Mouse (Mus musculus) MEL (cell line): ENCODE results near the gene Ern1. TPM values are rescaled to one million over a fixed set of nuclear protein-coding genes. Genes with fewer than 3 reads are reported as not detected.

Experiments used
- DNase-seq: peaks from one replicate; pipeline ENCODE4 v3.0.0; 2011; ENCODE audit warnings: low read depth, low spot score
- H3K27ac ChIP-seq: 2 replicates; pipeline ENCODE4 v1.5.1; 2012; ENCODE audit warnings: low read depth, mild to moderate bottlenecking, control low read depth, low read length, moderate library complexity; ENCODE audit not compliant: control insufficient read depth
- H3K27me3 ChIP-seq, 2 experiments: fragments of 150-350 bp in 1 of 2; sonication (generic) in 1 of 2; 2 replicates each; pipeline ENCODE4 v1.6.1; 2012; ENCODE audit warnings: low read length in 2 of 2, mild to moderate bottlenecking in 2 of 2, improper control_type of control experiment in 1 of 2, moderate library complexity in 1 of 2; ENCODE audit not compliant: insufficient read depth in 2 of 2, control insufficient read depth in 1 of 2
- H3K36me3 ChIP-seq, 2 experiments: 2 replicates each; pipeline ENCODE4 v1.6.1; 2012 to 2014; ENCODE audit warnings: low read length in 2 of 2, improper control_type of control experiment in 1 of 2, inconsistent platforms in 1 of 2, mild to moderate bottlenecking in 1 of 2; ENCODE audit not compliant: insufficient read depth in 2 of 2, control insufficient read depth in 1 of 2
- H3K4me1 ChIP-seq, 2 experiments: fragments of 150-350 bp in 1 of 2; sonication (generic) in 1 of 2; 2 replicates each; pipeline ENCODE4 v1.6.1; 2012; ENCODE audit warnings: low read length in 2 of 2, improper control_type of control experiment in 1 of 2, mild to moderate bottlenecking in 1 of 2; ENCODE audit not compliant: insufficient read depth in 2 of 2, control insufficient read depth in 1 of 2
- H3K4me3 ChIP-seq, 2 experiments: fragments of 150-350 bp in 1 of 2; sonication (generic) in 1 of 2; 2 replicates each; pipeline ENCODE4 v1.5.1; 2012; ENCODE audit warnings: low read depth in 2 of 2, low read length in 2 of 2, mild to moderate bottlenecking in 2 of 2, moderate library complexity in 2 of 2, control low read depth in 1 of 2, improper control_type of control experiment in 1 of 2; ENCODE audit not compliant: control insufficient read depth in 1 of 2, insufficient read depth in 1 of 2
- H3K79me2 ChIP-seq: 2 replicates; pipeline ENCODE4 v1.6.1; 2012; ENCODE audit warnings: mild to moderate bottlenecking, low read length, moderate library complexity; ENCODE audit not compliant: control insufficient read depth, poor library complexity, insufficient read depth
- H3K9ac ChIP-seq: 2 replicates; pipeline ENCODE4 v1.6.1; 2012; ENCODE audit warnings: low read depth, mild to moderate bottlenecking, control low read depth, low read length, moderate library complexity; ENCODE audit not compliant: control insufficient read depth, poor library complexity, severe bottlenecking
- H3K9me3 ChIP-seq: fragments of 150-350 bp; sonication (generic); replicated peaks from 2 replicates; pipeline ENCODE4 v1.6.1; 2012; ENCODE audit warnings: mild to moderate bottlenecking, low read length, improper control_type of control experiment, moderate library complexity; ENCODE audit not compliant: insufficient read depth
- CHD1 ChIP-seq: IDR thresholded peaks from 2 replicates; pipeline ENCODE4 v1.6.1; 2012; ENCODE audit warnings: low read depth, mild to moderate bottlenecking, inconsistent platforms, low read length, improper control_type of control experiment
- CHD2 ChIP-seq: IDR thresholded peaks from 2 replicates; pipeline ENCODE4 v1.6.1; 2011; ENCODE audit warnings: low read length, improper control_type of control experiment
- ELF1 ChIP-seq: IDR thresholded peaks from 2 replicates; pipeline ENCODE4 v1.6.1; 2014; ENCODE audit warnings: low read depth, mild to moderate bottlenecking, inconsistent platforms, low read length, improper control_type of control experiment, moderate library complexity
- EP300 ChIP-seq, 2 experiments: IDR thresholded peaks; 2 replicates each; pipeline ENCODE4 v1.6.1; 2011; ENCODE audit warnings: improper control_type of control experiment in 2 of 2, low read length in 2 of 2, low read depth in 1 of 2, mild to moderate bottlenecking in 1 of 2
- ETS1 ChIP-seq: IDR thresholded peaks from 2 replicates; pipeline ENCODE4 v1.6.1; 2012; ENCODE audit warnings: low read depth, mild to moderate bottlenecking, inconsistent platforms, low read length, improper control_type of control experiment, moderate library complexity
- GABPA ChIP-seq: IDR thresholded peaks from 2 replicates; pipeline ENCODE4 v1.6.1; 2012; ENCODE audit warnings: low read depth, mild to moderate bottlenecking, inconsistent platforms, low read length, improper control_type of control experiment, moderate library complexity
- GATA1 ChIP-seq: IDR thresholded peaks from 2 replicates; pipeline ENCODE4 v1.6.1; 2011; ENCODE audit warnings: low read depth, low read length, improper control_type of control experiment
- HCFC1 ChIP-seq: IDR thresholded peaks from 2 replicates; pipeline ENCODE4 v1.6.1; 2012; ENCODE audit warnings: low read depth, mild to moderate bottlenecking, inconsistent platforms, low read length, improper control_type of control experiment, moderate library complexity
- JUND ChIP-seq: IDR thresholded peaks from 2 replicates; pipeline ENCODE4 v1.6.1; 2011; ENCODE audit warnings: low read depth, mild to moderate bottlenecking, improper control_type of control experiment, low read length
- KAT2A ChIP-seq: conservative IDR thresholded peaks from 2 replicates; pipeline ENCODE4 v1.6.1; 2012; ENCODE audit warnings: low read depth, low read length, improper control_type of control experiment, inconsistent platforms
- MAX ChIP-seq: IDR thresholded peaks from 2 replicates; pipeline ENCODE4 v1.6.1; 2011; ENCODE audit warnings: low read length, improper control_type of control experiment
- MAZ ChIP-seq: IDR thresholded peaks from 2 replicates; pipeline ENCODE4 v1.6.1; 2012; ENCODE audit warnings: low read depth, mild to moderate bottlenecking, inconsistent platforms, low read length, improper control_type of control experiment
- MEF2A ChIP-seq: IDR thresholded peaks from 2 replicates; pipeline ENCODE4 v1.6.1; 2014; ENCODE audit warnings: low read depth, mild to moderate bottlenecking, inconsistent platforms, low read length, improper control_type of control experiment; ENCODE audit not compliant: poor library complexity, insufficient replicate concordance, severe bottlenecking; ENCODE audit errors: extremely low read depth
- MXI1 ChIP-seq: IDR thresholded peaks from 2 replicates; pipeline ENCODE4 v1.6.1; 2011; ENCODE audit warnings: mild to moderate bottlenecking, low read depth, low read length, improper control_type of control experiment
- MYB ChIP-seq: IDR thresholded peaks from 2 replicates; pipeline ENCODE4 v1.6.1; 2011; ENCODE audit warnings: mild to moderate bottlenecking, low read depth, low read length, improper control_type of control experiment
- MYC ChIP-seq: IDR thresholded peaks from 2 replicates; pipeline ENCODE4 v1.6.1; 2011; ENCODE audit warnings: low read depth, mild to moderate bottlenecking, low read length, improper control_type of control experiment, moderate library complexity
- NELFE ChIP-seq: IDR thresholded peaks from 2 replicates; pipeline ENCODE4 v1.6.1; 2011; ENCODE audit warnings: low read depth, low read length, improper control_type of control experiment
- POLR2A ChIP-seq, 2 experiments: IDR thresholded peaks; 2 replicates each; pipeline ENCODE4 v1.6.1; 2011 to 2012; ENCODE audit warnings: low read length in 2 of 2, mild to moderate bottlenecking in 2 of 2, control low read depth in 1 of 2, improper control_type of control experiment in 1 of 2, low read depth in 1 of 2, moderate library complexity in 1 of 2; ENCODE audit not compliant: control insufficient read depth in 1 of 2, insufficient read depth in 1 of 2, poor library complexity in 1 of 2
- POLR2AphosphoS2 ChIP-seq: IDR thresholded peaks from 2 replicates; pipeline ENCODE4 v1.6.1; 2011; ENCODE audit warnings: low read length, improper control_type of control experiment
- POLR2AphosphoS5 ChIP-seq: IDR thresholded peaks from 2 replicates; pipeline ENCODE4 v1.6.1; 2012; ENCODE audit warnings: low read depth, borderline replicate concordance, mild to moderate bottlenecking, inconsistent platforms, low read length, moderate library complexity, mixed read lengths
- RCOR1 ChIP-seq: IDR thresholded peaks from 2 replicates; pipeline ENCODE4 v1.6.1; 2012; ENCODE audit warnings: low read depth, mild to moderate bottlenecking, inconsistent platforms, low read length, improper control_type of control experiment
- SIN3A ChIP-seq: IDR thresholded peaks from 2 replicates; pipeline ENCODE4 v1.6.1; 2012; ENCODE audit warnings: low read length, improper control_type of control experiment, inconsistent platforms
- SMC3 ChIP-seq: IDR thresholded peaks from 2 replicates; pipeline ENCODE4 v1.6.1; 2011; ENCODE audit warnings: low read depth, low read length, improper control_type of control experiment
- TBP ChIP-seq: IDR thresholded peaks from 2 replicates; pipeline ENCODE4 v1.8.0; 2011; ENCODE audit warnings: low read depth, low read length, improper control_type of control experiment
- TCF12 ChIP-seq: IDR thresholded peaks from 2 replicates; pipeline ENCODE4 v1.6.1; 2014; ENCODE audit warnings: low read depth, mild to moderate bottlenecking, inconsistent platforms, low read length, improper control_type of control experiment, moderate library complexity
- UBTF ChIP-seq: IDR thresholded peaks from 2 replicates; pipeline ENCODE4 v1.6.1; 2012; ENCODE audit warnings: low read depth, mild to moderate bottlenecking, inconsistent platforms, low read length, improper control_type of control experiment, moderate library complexity, borderline replicate concordance; ENCODE audit not compliant: insufficient read depth
- USF1 ChIP-seq: IDR thresholded peaks from 2 replicates; pipeline ENCODE4 v1.6.1; 2014; ENCODE audit warnings: low read depth, mild to moderate bottlenecking, inconsistent platforms, low read length, improper control_type of control experiment, moderate library complexity
- USF2 ChIP-seq, 2 experiments: IDR thresholded peaks; 2 replicates each; pipeline ENCODE4 v1.6.1; 2011 to 2012; ENCODE audit warnings: improper control_type of control experiment in 2 of 2, low read length in 2 of 2, borderline replicate concordance in 1 of 2, inconsistent platforms in 1 of 2, low read depth in 1 of 2, mild to moderate bottlenecking in 1 of 2; ENCODE audit not compliant: insufficient read depth in 1 of 2
- ZC3H11A ChIP-seq: IDR thresholded peaks from 2 replicates; pipeline ENCODE4 v1.6.1; 2012; ENCODE audit warnings: low read depth, mild to moderate bottlenecking, inconsistent platforms, low read length, improper control_type of control experiment
- ZMIZ1 ChIP-seq: IDR thresholded peaks from 2 replicates; pipeline ENCODE4 v1.6.1; 2012; ENCODE audit warnings: low read depth, mild to moderate bottlenecking, inconsistent platforms, low read length, improper control_type of control experiment, moderate library complexity
- polyA plus RNA-seq, 2 experiments: library from polyadenylated mRNA; stranded (reverse) in 1 of 2; unstranded in 1 of 2; fragments of >175 nt in 1 of 2; fragments of >200 nt in 1 of 2; gene quantifications; 2 replicates each; pipeline versions ENCODE4 v1.2.1 to v1.2.4; 2012; ENCODE audit warnings: low replicate concordance in 2 of 2, low read depth in 1 of 2; ENCODE audit not compliant: insufficient read length in 2 of 2, insufficient read depth in 1 of 2, missing spikeins in 1 of 2
- total RNA-seq: library from RNA; depleted of rRNA; stranded (reverse); fragments of 300-350 nt; gene quantifications from 2 replicates; pipeline ENCODE4 v1.2.3, GENCODE M21; 2012

Ern1 gene
- total and polyA plus RNA-seq, 3 experiments: 4.3 to 5.7 TPM; not detected in 1

DNA sequence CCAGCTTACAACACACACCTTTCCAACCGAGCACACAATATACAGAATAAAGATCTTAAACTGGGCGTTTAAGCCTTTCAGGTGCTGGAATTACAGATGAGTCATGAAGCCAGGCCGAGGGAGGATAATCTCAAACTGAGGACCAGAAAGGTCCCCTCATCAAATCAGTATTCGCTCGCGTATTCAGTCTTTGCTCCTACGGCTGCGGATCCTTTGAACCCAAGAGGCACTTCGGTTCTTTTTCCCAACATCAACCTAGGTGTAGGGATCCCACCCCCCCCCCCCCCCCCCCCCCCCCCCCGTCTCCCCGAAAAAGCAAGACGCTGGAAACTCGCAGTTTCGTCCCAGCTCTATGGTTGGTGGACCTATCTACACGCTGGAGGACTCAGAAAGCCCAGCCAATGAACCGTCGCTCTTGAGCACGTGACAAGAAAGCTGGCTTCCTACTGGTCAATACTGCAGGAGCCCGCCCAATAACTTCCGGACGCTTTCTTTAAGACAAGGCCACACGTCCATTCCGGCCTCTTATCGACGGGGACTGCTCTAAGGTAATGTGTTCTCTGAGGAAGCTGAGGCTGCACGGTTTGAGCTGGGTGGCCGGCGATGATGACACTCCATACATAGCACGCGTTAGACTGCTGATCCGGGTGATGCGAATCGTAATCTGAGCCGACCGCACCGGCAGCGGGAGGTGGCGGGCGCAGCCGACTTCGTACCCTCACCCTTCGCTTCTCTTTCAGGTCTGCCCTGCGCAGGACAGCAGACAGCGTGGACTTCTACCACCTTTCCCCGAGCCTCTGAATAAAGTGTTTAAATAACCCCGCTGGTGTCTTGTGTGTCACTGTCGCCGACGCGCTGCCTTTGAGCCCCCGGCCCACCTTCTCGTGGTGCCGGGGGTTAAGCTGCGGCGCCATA lies 13.0 kb upstream of the Ern1 start:
- H3K27ac ChIP-seq: peak overlapping the region; percentile 95
- TF ChIP-seq HCFC1 (peak; percentile 91), MAX (peak; percentile 98), ZMIZ1 (peak; percentile 100), ETS1 (0 out of 2 replicates have a peak, but pooled peaks have one; percentile 4), ELF1 (peak; percentile 42; the same call in 1 of the 2 replicates), KAT2A (peak; percentile 73), CHD2 (no peak), TCF12 (peak; percentile 66; the same call in 1 of the 2 replicates), POLR2AphosphoS2 (peak; percentile 91), USF2 (IDR thresholded peaks at IDR 0.05; ENCODE audit: borderline replicate concordance in 1 of 2, insufficient read depth in 1 of 2, low read depth in 1 of 2, low read length in 2 of 2) (peak; percentile 91 to 96), POLR2A (IDR thresholded peaks at IDR 0.05; ENCODE audit: control insufficient read depth in 1 of 2, insufficient read depth in 1 of 2, low read depth in 1 of 2, low read length in 2 of 2, poor library complexity in 1 of 2) (peak; percentile 97 to 98), MYC (peak; percentile 95), USF1 (peak; percentile 96), RCOR1 (no peak), MXI1 (peak; percentile 43; the same call in 1 of the 2 replicates), MYB (no peak), NELFE (peak; percentile 100), EP300 (IDR thresholded peaks at IDR 0.05; ENCODE audit: low read depth in 1 of 2, low read length in 2 of 2) (peak in 1 of 2 experiments; percentile 3; a peak in 1 of 4 replicates), CHD1 (peak; percentile 99), MEF2A (no peak), JUND (peak; percentile 78; the same call in 1 of the 2 replicates), GABPA (no peak; the same call in 1 of the 2 replicates), SIN3A (peak; percentile 75), ZC3H11A (no peak), POLR2AphosphoS5 (peak; percentile 100), TBP (peak; percentile 99), MAZ (0 out of 2 replicates have a peak, but pooled peaks have one; percentile 16), UBTF (no peak), GATA1 (peak; percentile 85), SMC3 (no peak; the same call in 1 of the 2 replicates)
- TF ChIP-seq, all 39 proteins: peak for 22
- peak; percentile 100 for DNase-seq
- Histone ChIP-seq H3K36me3 (peaks cover 0 to 23% of the 10 kb centered on the region in 2 experiments; a peak in 2 of 4 replicates), H3K9me3 (no peaks in the 10 kb centered on the region), H3K4me3 (peak overlapping the region; percentile 58 to 90), H3K79me2 (peaks cover 9% of the 10 kb centered on the region), H3K4me1 (peaks cover 5 to 18% of the 10 kb centered on the region in 2 experiments; a peak in 2 of 4 replicates), H3K27me3 (no peaks in the 10 kb centered on the region), H3K9ac (peak overlapping the region; percentile 91)
